Mouse (Mus musculus) kidney, embryonic 16.5 days (tissue): Measurements from ENCODE around the gene Adk. TPM values are rescaled to one million over a fixed set of nuclear protein-coding genes. Genes with fewer than 3 reads are reported as not detected.

Experiments
- ATAC-seq: fragments of 200-750 bp; cut with Nextera tagmentation; 2 replicates; pipeline ENCODE4 v1.8.0; 2017; ENCODE audit warnings: moderate TSS enrichment; ENCODE audit not compliant: low FRiP score, low TSS enrichment
- H3K27ac ChIP-seq: fragments of 300-500 bp; sonication (generic); 2 replicates; pipeline ENCODE4 v1.5.1; 2014; ENCODE audit warnings: low read length
- H3K27me3 ChIP-seq: fragments of 300-500 bp; sonication (generic); 2 replicates; pipeline ENCODE4 v1.6.1; 2014; ENCODE audit warnings: low read length, control low read depth, mixed read lengths; ENCODE audit not compliant: insufficient read depth
- H3K36me3 ChIP-seq: fragments of 300-500 bp; sonication (generic); 2 replicates; pipeline ENCODE4 v1.6.1; 2014; ENCODE audit warnings: low read length, control low read depth, mixed read lengths; ENCODE audit not compliant: insufficient read depth
- H3K4me1 ChIP-seq: fragments of 300-500 bp; sonication (generic); 2 replicates; pipeline ENCODE4 v1.6.1; 2014; ENCODE audit warnings: low read length, control low read depth, mixed read lengths; ENCODE audit not compliant: insufficient read depth
- H3K4me2 ChIP-seq: fragments of 300-500 bp; sonication (generic); replicated peaks from 2 replicates; pipeline ENCODE4 v1.6.1; 2014; ENCODE audit warnings: low read depth, low read length
- H3K4me3 ChIP-seq: fragments of 300-500 bp; sonication (generic); 2 replicates; pipeline ENCODE4 v1.5.1; 2014; ENCODE audit warnings: mild to moderate bottlenecking, low read length
- H3K9ac ChIP-seq: fragments of 300-500 bp; sonication (generic); replicated peaks from 2 replicates; pipeline ENCODE4 v1.6.1; 2014; ENCODE audit warnings: low read length
- H3K9me3 ChIP-seq: fragments of 300-500 bp; sonication (generic); 2 replicates; pipeline ENCODE4 v1.6.1; 2016; ENCODE audit warnings: low read length, control low read depth
- WGBS: fragments of 180-500 bp; shearing (Covaris S2); extraction: QIAGEN DNeasy Blood & Tissue Kit; methylation state at CpG from one replicate; pipeline ENCODE4 v1.1.7; 2014; 5-methylcytosine and 5-hydroxymethylcytosine counted together
- polyA plus RNA-seq: library from polyadenylated mRNA; unstranded; fragments of >200 nt; fragmentation: Nextera tagmentation; extraction: Ambion mirVana; gene quantifications from 2 replicates; pipeline ENCODE4 v1.2.1, GENCODE M21; 2015

The Adk gene
- polyA plus RNA-seq, 1 experiment from 2014 or later: 167 TPM

GRCm38 (mm10) chr14:21034791-21035190 is 17.6 kb upstream of the Adk start:
- H3K4me1 ChIP-seq: peaks cover 14% of the 10 kb centered on the region
- H3K9me3 ChIP-seq: no peaks in the 10 kb centered on the region
- no peak for ATAC-seq
- 94% methylated on average over 3 of the region's 3 CpGs for WGBS
- H3K4me3 ChIP-seq: no peak overlapping the region
- H3K4me2 ChIP-seq: no peak overlapping the region
- no peaks in the 10 kb centered on the region for H3K27me3 ChIP-seq
- no peak overlapping the region for H3K27ac ChIP-seq
- peaks cover 40% of the 10 kb centered on the region for H3K36me3 ChIP-seq
- no peak overlapping the region for H3K9ac ChIP-seq

- no peaks in the 10 kb centered on the region for H3K27me3 ChIP-seq
- no peak overlapping the region for H3K4me2 ChIP-seq
- no peak overlapping the region for H3K27ac ChIP-seq
- H3K4me1 ChIP-seq: no peaks in the 10 kb centered on the region
- no peaks in the 10 kb centered on the region for H3K9me3 ChIP-seq
- 90% methylated on average over 12 of the region's 12 CpGs for WGBS
- H3K4me3 ChIP-seq: no peak overlapping the region
- H3K9ac ChIP-seq: no peak overlapping the region
- no peak for ATAC-seq
- H3K36me3 ChIP-seq: peaks cover 22% of the 10 kb centered on the region
Observed at GRCm38 (mm10) chr14:21039077-21039476, 13.3 kb upstream of the Adk start.

- Histone ChIP-seq H3K27me3 (no peaks in the 10 kb centered on the region), H3K4me3 (no peak overlapping the region), H3K9ac (no peak overlapping the region), H3K36me3 (peaks cover 20% of the 10 kb centered on the region), H3K9me3 (no peaks in the 10 kb centered on the region), H3K27ac (no peak overlapping the region), H3K4me2 (no peak overlapping the region), H3K4me1 (no peaks in the 10 kb centered on the region)
- 90% methylated on average over 4 of the region's 4 CpGs for WGBS
- no peak for ATAC-seq
Observed at GRCm38 (mm10) chr14:21039623-21040022, 12.8 kb upstream of the Adk start.

GRCm38 (mm10) chr14:21047840-21048239 is 4.5 kb upstream of the Adk start:
- H3K4me3 ChIP-seq: no peak overlapping the region
- H3K4me1 ChIP-seq: peaks cover 5% of the 10 kb centered on the region
- H3K4me2 ChIP-seq: no peak overlapping the region
- H3K27me3 ChIP-seq: no peaks in the 10 kb centered on the region
- H3K36me3 ChIP-seq: no peaks in the 10 kb centered on the region
- H3K9me3 ChIP-seq: peaks cover 3% of the 10 kb centered on the region; the same call in 1 of the 2 replicates
- ATAC-seq: no peak
- no peak overlapping the region for H3K27ac ChIP-seq
- H3K9ac ChIP-seq: no peak overlapping the region
- 79% methylated on average over 2 of the region's 2 CpGs for WGBS

GRCm38 (mm10) chr14:21048879-21049278 is 3.5 kb upstream of the Adk start:
- no peaks in the 10 kb centered on the region for H3K27me3 ChIP-seq
- no peak overlapping the region for H3K9ac ChIP-seq
- H3K9me3 ChIP-seq: peaks cover 3% of the 10 kb centered on the region; the same call in 1 of the 2 replicates
- H3K4me1 ChIP-seq: peaks cover 10% of the 10 kb centered on the region
- no peak overlapping the region for H3K4me2 ChIP-seq
- no peak for ATAC-seq
- H3K4me3 ChIP-seq: no peak overlapping the region
- no peaks in the 10 kb centered on the region for H3K36me3 ChIP-seq
- H3K27ac ChIP-seq: no peak overlapping the region

DNA sequence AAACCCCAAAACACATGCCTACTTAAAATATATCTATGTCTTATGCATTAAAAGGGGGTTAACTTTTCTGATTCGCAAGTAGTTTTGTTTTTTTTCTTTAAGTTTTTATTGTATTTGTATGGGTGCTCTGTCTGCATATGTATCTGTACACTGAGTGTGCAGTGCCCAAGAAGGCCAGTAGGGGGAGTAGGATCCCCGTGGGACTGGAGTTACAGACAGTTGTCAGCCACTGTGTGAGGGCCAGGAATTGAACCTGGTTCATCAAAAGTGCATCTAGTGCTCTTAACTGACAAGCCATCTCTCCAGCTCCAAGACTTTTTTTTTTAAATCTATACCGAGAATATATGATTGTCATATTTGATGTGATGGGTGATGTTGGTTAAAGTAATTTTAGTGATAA is 1.6 kb upstream of the Adk start:
- peaks cover 10% of the 10 kb centered on the region for H3K4me1 ChIP-seq
- no peak overlapping the region; the same call in 1 of the 2 replicates for H3K4me2 ChIP-seq
- H3K4me3 ChIP-seq: no peak overlapping the region

GRCm38 (mm10) chr14:21051380-21052111 is 828 bp upstream of the Adk start:
- no peaks in the 10 kb centered on the region for H3K36me3 ChIP-seq
- peak; percentile 8 for ATAC-seq
- peak overlapping the region; percentile 97 for H3K27ac ChIP-seq
- peaks cover 10% of the 10 kb centered on the region for H3K4me1 ChIP-seq
- peak overlapping the region; percentile 70 for H3K9ac ChIP-seq
- H3K4me3 ChIP-seq: peak overlapping the region; percentile 62
- WGBS: 9% methylated on average over 28 of the region's 28 CpGs
- peaks cover 3% of the 10 kb centered on the region; the same call in 1 of the 2 replicates for H3K9me3 ChIP-seq
- no peaks in the 10 kb centered on the region for H3K27me3 ChIP-seq
- peak overlapping the region; percentile 86 for H3K4me2 ChIP-seq

More for the DNA sequence above, 1.6 kb upstream of the Adk start:
- Histone ChIP-seq H3K36me3 (no peaks in the 10 kb centered on the region), H3K9ac (no peak overlapping the region), H3K9me3 (peaks cover 3% of the 10 kb centered on the region; the same call in 1 of the 2 replicates), H3K27me3 (no peaks in the 10 kb centered on the region), H3K27ac (no peak overlapping the region)
- ATAC-seq: no peak
- 76% methylated on average over 3 of the region's 3 CpGs for WGBS

DNA sequence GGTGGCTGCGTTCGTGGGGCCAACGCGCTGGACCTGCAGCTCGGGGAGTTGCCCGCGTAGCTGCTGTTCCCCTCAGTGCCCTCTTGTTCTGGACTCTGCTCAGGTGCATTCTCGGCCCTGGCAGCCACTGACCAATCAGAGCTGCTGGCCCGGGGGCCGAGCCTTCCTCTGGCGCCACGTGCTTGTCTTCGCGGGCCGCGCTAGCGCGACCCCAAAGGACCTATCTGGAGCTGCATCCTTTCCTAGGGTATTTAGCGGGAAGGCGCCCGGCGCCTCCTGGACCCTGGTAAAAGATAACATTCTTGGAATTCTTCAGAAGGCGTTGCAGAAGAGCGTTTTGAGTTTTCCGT is 382 bp downstream of the Adk start:
- Histone ChIP-seq H3K4me2 (peak overlapping the region; percentile 86), H3K27ac (peak overlapping the region; percentile 97), H3K4me3 (peak overlapping the region; percentile 62), H3K4me1 (peaks cover 10% of the 10 kb centered on the region), H3K27me3 (no peaks in the 10 kb centered on the region), H3K9ac (peak overlapping the region; percentile 70), H3K36me3 (no peaks in the 10 kb centered on the region), H3K9me3 (peaks cover 3% of the 10 kb centered on the region; the same call in 1 of the 2 replicates)
- WGBS: 0% methylated on average over 25 of the region's 25 CpGs
- ATAC-seq: peak; percentile 90

DNA sequence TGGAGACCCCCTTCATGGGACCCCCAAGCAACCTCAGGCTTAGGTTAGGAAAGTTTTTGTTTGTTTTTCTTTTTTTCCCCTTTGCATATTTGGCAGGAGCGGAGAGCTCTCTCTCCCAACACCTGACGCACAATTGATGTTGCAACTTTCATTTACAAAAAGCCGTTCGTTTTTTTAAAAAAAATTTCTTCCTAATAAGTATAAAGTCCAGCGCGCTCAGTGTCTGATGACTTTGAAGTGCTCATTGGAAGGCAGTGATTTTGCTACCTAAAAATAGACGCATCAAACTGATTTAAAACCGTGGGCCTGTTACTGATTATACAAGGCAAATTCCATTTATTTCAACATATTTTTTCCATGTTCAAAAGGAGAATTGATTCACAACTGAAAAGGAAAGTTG is 777 bp downstream of the Adk start:
- H3K9ac ChIP-seq: peak overlapping the region; percentile 70
- no peaks in the 10 kb centered on the region for H3K36me3 ChIP-seq
- WGBS: 6% methylated on average over 8 of the region's 8 CpGs
- H3K9me3 ChIP-seq: peaks cover 3% of the 10 kb centered on the region; the same call in 1 of the 2 replicates
- H3K4me3 ChIP-seq: peak overlapping the region; percentile 62
- no peak for ATAC-seq
- peaks cover 10% of the 10 kb centered on the region for H3K4me1 ChIP-seq
- 0 out of 2 replicates have a peak overlapping the region, but pooled peaks have one; percentile 97 for H3K27ac ChIP-seq
- H3K4me2 ChIP-seq: peak overlapping the region; percentile 86
- H3K27me3 ChIP-seq: no peaks in the 10 kb centered on the region

GRCm38 (mm10) chr14:21053586-21053985 is 1.2 kb downstream of the Adk start:
- no peaks in the 10 kb centered on the region for H3K36me3 ChIP-seq
- ATAC-seq: no peak
- peak overlapping the region; percentile 86 for H3K4me2 ChIP-seq
- H3K27me3 ChIP-seq: no peaks in the 10 kb centered on the region
- H3K9me3 ChIP-seq: peaks cover 3% of the 10 kb centered on the region; the same call in 1 of the 2 replicates
- peaks cover 10% of the 10 kb centered on the region for H3K4me1 ChIP-seq
- no peak overlapping the region for H3K27ac ChIP-seq
- 49% methylated on average over 7 of the region's 7 CpGs for WGBS
- H3K9ac ChIP-seq: no peak overlapping the region
- peak overlapping the region; percentile 62 for H3K4me3 ChIP-seq
